Mouse (Mus musculus) embryonic facial prominence, embryonic 11.5 days (tissue): ENCODE data around the gene Farsb. TPM values are rescaled to one million over a fixed set of nuclear protein-coding genes. Genes with fewer than 3 reads are reported as not detected.

Source experiments
- ATAC-seq: fragments of 200-750 bp; cut with Nextera tagmentation; replicated peaks from 2 replicates; pipeline ENCODE4 v1.8.0; 2017; ENCODE audit warnings: low read depth; ENCODE audit not compliant: insufficient number of reproducible peaks, low FRiP score, low TSS enrichment
- DNase-seq: peaks from one replicate; pipeline ENCODE4 v3.0.0-alpha.2; 2015; ENCODE audit warnings: low spot score
- H3K27ac ChIP-seq: fragments of 300-500 bp; sonication (generic); replicated peaks from 2 replicates; pipeline ENCODE4 v1.5.1; 2014; ENCODE audit warnings: mild to moderate bottlenecking, low read depth, low read length, control low read depth
- H3K27me3 ChIP-seq: fragments of 300-500 bp; sonication (generic); 2 replicates; pipeline ENCODE4 v1.6.1; 2014; ENCODE audit warnings: mild to moderate bottlenecking, low read length, moderate library complexity, mixed read lengths; ENCODE audit not compliant: control insufficient read depth, insufficient read depth
- H3K36me3 ChIP-seq: fragments of 300-500 bp; sonication (generic); replicated peaks from 2 replicates; pipeline ENCODE4 v1.6.1; 2014; ENCODE audit warnings: low read depth, mild to moderate bottlenecking, low read length, moderate library complexity, mixed read lengths; ENCODE audit not compliant: control insufficient read depth, insufficient read depth
- H3K4me1 ChIP-seq: fragments of 300-500 bp; sonication (generic); 2 replicates; pipeline ENCODE4 v1.6.1; 2014; ENCODE audit warnings: low read length, mixed read lengths; ENCODE audit not compliant: control insufficient read depth, insufficient read depth
- H3K4me2 ChIP-seq: fragments of 300-500 bp; sonication (generic); 2 replicates; pipeline ENCODE4 v1.6.1; 2014; ENCODE audit warnings: low read depth, mild to moderate bottlenecking, control low read depth, low read length, moderate library complexity
- H3K4me3 ChIP-seq: fragments of 300-500 bp; sonication (generic); 2 replicates; pipeline ENCODE4 v1.5.1; 2014; ENCODE audit warnings: low read depth, low read length, control low read depth
- H3K9ac ChIP-seq: fragments of 300-500 bp; sonication (generic); replicated peaks from 2 replicates; pipeline ENCODE4 v1.6.1; 2014; ENCODE audit warnings: mild to moderate bottlenecking, control low read depth, low read length
- H3K9me3 ChIP-seq: fragments of 300-500 bp; sonication (generic); replicated peaks from 2 replicates; pipeline ENCODE4 v1.6.1; 2016; ENCODE audit warnings: mild to moderate bottlenecking, low read length, inconsistent platforms, mixed read lengths; ENCODE audit not compliant: control insufficient read depth
- WGBS: fragments of 180-500 bp; shearing (Covaris S2); extraction: QIAGEN DNeasy Blood & Tissue Kit; methylation state at CpG from one replicate; pipeline ENCODE4 v1.1.7; 2014; 5-methylcytosine and 5-hydroxymethylcytosine counted together
- polyA plus RNA-seq: library from polyadenylated mRNA; unstranded; fragments of >200 nt; fragmentation: Nextera tagmentation; extraction: Ambion mirVana; gene quantifications from 2 replicates; pipeline ENCODE4 v1.2.1, GENCODE M21; 2014

Farsb gene
- polyA plus RNA-seq, 1 experiment from 2014 or later = 190 TPM

DNA sequence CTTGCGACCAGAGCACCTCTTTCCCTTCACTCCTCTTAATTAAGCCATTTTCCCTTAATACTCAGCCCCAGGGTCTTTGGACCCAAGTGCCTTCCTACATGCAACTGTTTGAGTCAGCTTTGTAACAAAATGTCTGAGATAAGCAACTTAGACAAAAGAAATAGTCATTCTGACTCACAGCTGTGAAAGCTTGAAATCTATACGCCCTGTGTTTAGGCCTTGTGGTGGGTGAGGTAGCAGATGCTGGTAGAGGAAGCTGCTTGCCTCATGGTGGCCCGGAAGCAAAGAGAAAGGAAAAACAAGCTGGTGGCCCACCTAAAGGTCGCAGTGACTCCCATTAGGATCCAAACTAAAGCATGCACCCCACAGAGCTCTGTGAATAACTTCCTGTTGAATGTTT, 100.8 kb downstream of the Farsb start:
- H3K4me2 ChIP-seq = no peak overlapping the region
- no peak overlapping the region for H3K9ac ChIP-seq
- no peaks in the 10 kb centered on the region for H3K9me3 ChIP-seq
- H3K36me3 ChIP-seq = no peaks in the 10 kb centered on the region
- DNase-seq = no peak
- H3K27me3 ChIP-seq = no peaks in the 10 kb centered on the region
- no peak overlapping the region for H3K4me3 ChIP-seq
- H3K27ac ChIP-seq = no peak overlapping the region
- WGBS = 34% methylated on average over 4 of the region's 4 CpGs
- no peaks in the 10 kb centered on the region for H3K4me1 ChIP-seq
- no peak for ATAC-seq

DNA sequence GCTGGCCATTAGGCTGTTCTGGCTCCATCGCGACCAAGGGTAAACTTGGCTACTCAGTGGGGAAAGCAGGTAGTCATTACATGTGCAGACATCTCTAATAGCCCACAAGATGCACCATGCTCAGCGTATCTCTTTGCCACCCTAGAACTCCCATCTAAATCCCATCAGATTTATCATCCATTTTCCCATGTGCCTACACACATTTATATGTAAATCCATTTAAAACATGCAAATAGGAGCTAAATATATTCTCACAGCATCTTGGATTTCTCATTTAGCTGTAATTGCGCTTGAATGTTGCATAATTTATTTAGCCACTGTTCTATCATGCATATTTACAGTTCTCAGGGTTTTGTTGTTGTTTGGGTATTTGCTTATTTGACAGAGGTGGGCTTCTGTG, 107.7 kb downstream of the Farsb start:
- ATAC-seq (no peak), DNase-seq (no peak)
- Histone ChIP-seq H3K9ac (no peak overlapping the region), H3K4me3 (no peak overlapping the region), H3K4me1 (no peaks in the 10 kb centered on the region), H3K4me2 (no peak overlapping the region), H3K27ac (no peak overlapping the region), H3K9me3 (no peaks in the 10 kb centered on the region), H3K27me3 (no peaks in the 10 kb centered on the region), H3K36me3 (no peaks in the 10 kb centered on the region)
- WGBS = 83% methylated on average over 4 of the region's 4 CpGs

DNA sequence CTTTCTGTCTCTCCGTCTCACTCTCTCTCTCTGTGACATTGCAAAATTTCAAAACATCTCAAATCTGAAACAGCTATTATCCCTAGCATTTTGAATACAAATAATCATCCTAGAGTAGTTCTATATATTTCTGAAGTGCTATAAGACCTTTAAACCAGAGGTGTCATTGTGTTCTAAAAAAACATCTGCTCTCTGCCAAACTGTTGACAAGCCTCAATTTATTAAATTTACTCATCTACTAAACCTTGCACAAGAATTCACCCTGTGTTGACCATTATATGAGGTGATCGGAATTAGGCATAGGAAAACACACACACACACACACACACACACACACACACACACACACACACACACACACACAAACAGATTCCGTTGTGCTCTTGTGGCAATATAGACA, 113.6 kb downstream of the Farsb start:
- Histone ChIP-seq H3K4me3 (no peak overlapping the region), H3K36me3 (no peaks in the 10 kb centered on the region), H3K4me1 (no peaks in the 10 kb centered on the region), H3K27ac (no peak overlapping the region), H3K9ac (no peak overlapping the region), H3K4me2 (no peak overlapping the region), H3K9me3 (peaks cover 4% of the 10 kb centered on the region; the same call in 1 of the 2 replicates), H3K27me3 (no peaks in the 10 kb centered on the region)
- ATAC-seq (no peak), DNase-seq (no peak)
- WGBS = 88% methylated on average over 3 of the region's 3 CpGs

DNA sequence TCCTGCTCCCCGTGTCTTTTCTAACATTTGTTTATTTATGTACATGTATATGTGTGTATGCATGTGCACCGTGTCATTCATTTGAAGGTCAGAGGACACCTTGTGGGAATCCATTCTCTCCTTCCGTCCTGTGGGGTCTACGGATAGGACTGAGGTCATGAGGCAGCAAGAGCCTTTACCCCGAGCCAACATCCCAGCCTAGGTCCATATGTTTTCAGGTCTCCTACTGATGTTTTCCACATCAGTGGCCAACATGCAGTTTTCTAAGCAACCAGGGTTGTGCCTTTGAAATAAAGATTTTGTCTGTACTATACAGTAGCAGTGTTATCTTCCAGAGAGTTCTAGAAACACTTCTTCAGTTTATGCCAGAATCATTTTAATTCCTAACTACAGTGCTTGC, 114.9 kb downstream of the Farsb start:
- Histone ChIP-seq H3K4me1 (no peaks in the 10 kb centered on the region), H3K36me3 (no peaks in the 10 kb centered on the region), H3K9me3 (peaks cover 4% of the 10 kb centered on the region; the same call in 1 of the 2 replicates), H3K27me3 (no peaks in the 10 kb centered on the region), H3K27ac (no peak overlapping the region), H3K4me2 (no peak overlapping the region), H3K4me3 (no peak overlapping the region), H3K9ac (no peak overlapping the region)
- WGBS = 85% methylated on average over 5 of the region's 5 CpGs
- no peak for ATAC-seq
- DNase-seq = no peak

DNA sequence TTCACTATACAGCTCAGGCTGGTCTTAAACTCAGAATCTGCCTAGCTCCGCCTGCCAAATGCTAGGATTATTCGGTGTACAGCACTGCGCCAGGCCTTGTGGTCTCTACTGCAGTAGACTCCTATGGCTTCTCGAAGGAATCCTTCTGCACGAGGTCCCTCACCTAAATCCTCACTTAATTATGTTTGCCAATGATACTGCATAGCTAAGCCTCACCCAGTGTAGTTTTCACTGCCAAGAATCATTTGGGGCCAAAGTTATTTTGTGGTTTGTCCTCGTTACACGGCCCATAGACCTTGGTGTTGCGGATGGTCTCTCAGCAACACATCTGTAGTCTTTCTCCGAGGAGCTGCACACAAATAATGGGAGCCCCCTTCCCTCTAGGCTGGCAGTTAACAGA, 116.4 kb downstream of the Farsb start:
- Histone ChIP-seq H3K9ac (no peak overlapping the region), H3K36me3 (no peaks in the 10 kb centered on the region), H3K4me2 (no peak overlapping the region), H3K4me3 (no peak overlapping the region), H3K9me3 (peaks cover 4% of the 10 kb centered on the region; the same call in 1 of the 2 replicates), H3K27ac (no peak overlapping the region), H3K27me3 (no peaks in the 10 kb centered on the region), H3K4me1 (no peaks in the 10 kb centered on the region)
- no peak for DNase-seq
- WGBS = 93% methylated on average over 9 of the region's 9 CpGs
- ATAC-seq = no peak

DNA sequence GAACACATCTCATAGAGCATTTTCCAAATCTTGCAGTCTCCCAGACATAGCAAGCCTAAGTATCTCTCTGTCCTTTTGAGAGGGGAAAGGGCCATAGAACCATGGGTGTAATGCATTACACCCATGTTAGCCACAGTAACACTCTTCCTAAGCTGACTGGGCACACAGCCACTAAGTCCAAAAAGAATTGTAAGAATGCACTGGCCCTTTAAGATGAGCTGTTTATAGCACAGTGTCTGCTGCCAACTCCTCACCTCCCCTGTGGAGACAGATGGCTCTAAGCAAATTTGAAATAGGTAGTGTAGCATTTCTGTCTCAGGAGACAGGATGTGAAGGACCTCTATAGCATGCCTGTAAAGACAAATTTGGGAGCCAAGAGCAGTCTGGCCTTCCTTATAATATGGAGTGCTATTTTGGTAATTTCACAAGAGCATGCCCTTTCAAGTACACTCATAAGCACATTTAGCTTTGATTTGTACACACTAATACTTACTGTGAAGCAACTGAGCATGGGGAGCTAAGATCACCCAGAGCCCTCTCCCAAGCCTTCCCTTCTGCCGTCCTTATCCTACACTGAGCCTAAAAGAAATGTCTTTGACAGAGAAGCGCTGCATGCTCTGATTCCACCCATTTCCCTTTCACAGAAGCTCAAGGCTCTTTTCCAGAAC, 117.0 kb downstream of the Farsb start:
- WGBS = 85% methylated on average over 2 of the region's 2 CpGs
- ATAC-seq = no peak
- no peak overlapping the region for H3K4me2 ChIP-seq

DNA sequence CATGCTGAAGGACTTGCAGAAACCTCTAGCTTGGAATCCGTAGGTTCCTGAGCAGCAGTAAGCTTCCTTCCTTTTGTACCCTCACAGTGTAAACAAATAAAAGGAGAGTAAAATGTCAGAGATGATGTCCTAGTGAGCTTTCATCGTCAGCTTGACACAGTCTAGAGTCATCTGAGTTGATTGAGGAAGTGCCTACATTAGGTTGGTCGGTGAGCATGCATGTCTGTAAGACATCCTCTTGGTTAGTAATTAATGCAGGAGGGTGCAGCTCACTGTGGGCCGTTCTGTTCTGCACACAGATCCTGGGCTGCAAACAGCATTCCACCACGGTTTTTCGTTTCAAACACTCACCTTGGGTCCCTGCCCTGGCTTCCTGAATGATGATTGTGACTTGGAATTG, 118.6 kb downstream of the Farsb start:
- Histone ChIP-seq H3K4me1 (no peaks in the 10 kb centered on the region), H3K4me2 (no peak overlapping the region), H3K9me3 (peaks cover 4% of the 10 kb centered on the region; the same call in 1 of the 2 replicates), H3K36me3 (no peaks in the 10 kb centered on the region), H3K9ac (no peak overlapping the region), H3K27ac (no peak overlapping the region), H3K27me3 (no peaks in the 10 kb centered on the region), H3K4me3 (no peak overlapping the region)
- no peak for ATAC-seq
- 52% methylated on average over 6 of the region's 6 CpGs for WGBS
- DNase-seq = no peak

More for the DNA sequence above, 117.0 kb downstream of the Farsb start:
- Histone ChIP-seq H3K27ac (no peak overlapping the region), H3K9me3 (peaks cover 4% of the 10 kb centered on the region; the same call in 1 of the 2 replicates), H3K9ac (no peak overlapping the region), H3K36me3 (no peaks in the 10 kb centered on the region), H3K4me1 (no peaks in the 10 kb centered on the region), H3K27me3 (no peaks in the 10 kb centered on the region), H3K4me3 (no peak overlapping the region)
- no peak for DNase-seq
